ENCODE assay signal across 21 mouse cellular contexts in the genomic region with DNA sequence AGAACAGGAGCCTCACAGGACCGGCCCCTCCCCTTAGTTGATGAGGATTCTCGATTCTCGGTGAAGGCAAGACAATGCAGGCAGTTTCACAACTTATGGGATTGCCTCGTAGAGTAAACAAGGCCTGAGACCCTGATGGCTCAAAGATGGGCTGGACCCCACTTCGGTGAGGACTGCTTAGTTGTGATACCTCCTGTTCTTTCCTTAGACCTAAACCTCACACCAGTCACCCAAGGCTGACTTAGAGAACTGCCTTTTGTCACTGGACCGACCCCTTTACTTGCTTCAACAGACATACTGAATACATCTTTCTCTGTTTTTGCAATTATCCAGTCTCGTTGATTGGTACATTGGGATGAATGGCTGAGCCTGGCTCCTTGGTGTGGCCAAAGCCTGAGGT.
A peak's percentile ranks its signal among the peaks of the same experiment; 100 is the strongest.
DNase-seq lines count a peak whose midpoint lies in the region; ATAC-seq lines count a peak whose summit lies in the region.
"Had no signal": no experiment of that assay in that cellular context is flagged by ENCODE, and none has a peak within 500 bp of the region (broad histone marks: within the 10 kb centered on the region; RNA-seq: fewer than 3 reads in every experiment).

No protein-coding gene starts in this region.

- peak; percentile 16 for DNase-seq in embryo, embryonic 9.5 days (ENCODE audit: extremely low spot score)
- DNase-seq in embryo, embryonic 11 days = no peak
- DNase-seq in hindbrain, embryonic 10.5 days (ENCODE audit: low spot score) = peak; percentile 16
- no peak for DNase-seq in hindbrain, embryonic 11.5 days (ENCODE audit: low spot score)
- DNase-seq in ES-CJ7 (ENCODE audit: low read depth, low spot score) = peak; percentile 27
- DNase-seq in urinary bladder, adult 18-20 months (ENCODE audit: low spot score in 2 of 2) = no peak
- DNase-seq: cerebellum, adult 18-20 months; cerebellum, adult 9-10 months; cerebellum, postnatal 14 days; gastrocnemius, postnatal 10 days; gastrocnemius, postnatal 36 days; heart, postnatal 10 days; heart, postnatal 36 days had no signal

- ATAC-seq in hindbrain, embryonic 11.5 days (ENCODE audit: low FRiP score) = no peak
- ATAC-seq: forebrain, embryonic 15.5 days; intestine, postnatal 0 days; Patski had no signal

- no peaks in the 10 kb centered on the region for H3K36me3 ChIP-seq in hindbrain, embryonic 10.5 days
- H3K36me3 ChIP-seq in hindbrain, embryonic 11.5 days (ENCODE audit: control insufficient read depth, insufficient read depth, low read length) = no peaks in the 10 kb centered on the region
- H3K36me3 ChIP-seq: forebrain, embryonic 15.5 days; G1E; heart, embryonic 12.5 days; heart, embryonic 15.5 days; hindbrain, embryonic 12.5 days; hindbrain, embryonic 15.5 days had no signal

- no peak overlapping the region for H3K4me2 ChIP-seq in hindbrain, embryonic 11.5 days (replicated peaks; ENCODE audit: low read depth, low read length)
- H3K4me2 ChIP-seq: forebrain, embryonic 15.5 days; heart, embryonic 12.5 days; heart, embryonic 15.5 days; hindbrain, embryonic 12.5 days; hindbrain, embryonic 15.5 days had no signal

- H3K4me1 ChIP-seq in hindbrain, embryonic 10.5 days (replicated peaks) = peaks cover 15% of the 10 kb centered on the region
- no peaks in the 10 kb centered on the region for H3K4me1 ChIP-seq in hindbrain, embryonic 11.5 days (replicated peaks; ENCODE audit: control insufficient read depth, insufficient read depth, low read length)
- H3K4me1 ChIP-seq: forebrain, embryonic 15.5 days; heart, embryonic 15.5 days; hindbrain, embryonic 12.5 days; hindbrain, embryonic 15.5 days had no signal

- H3K27me3 ChIP-seq in hindbrain, embryonic 10.5 days (ENCODE audit: insufficient read depth, poor library complexity, severe bottlenecking) = no peaks in the 10 kb centered on the region
- no peaks in the 10 kb centered on the region for H3K27me3 ChIP-seq in hindbrain, embryonic 11.5 days (ENCODE audit: control insufficient read depth, insufficient read depth, low read length)
- H3K27me3 ChIP-seq: forebrain, embryonic 15.5 days; heart, embryonic 12.5 days; heart, embryonic 15.5 days; hindbrain, embryonic 12.5 days; hindbrain, embryonic 15.5 days; Patski had no signal

- WGBS in hindbrain, embryonic 10.5 days = 33% methylated on average over 7 of the region's 7 CpGs
- WGBS in hindbrain, embryonic 11.5 days = 33% methylated on average over 7 of the region's 7 CpGs

- H3K4me3 ChIP-seq in hindbrain, embryonic 10.5 days = no peak overlapping the region
- no peak overlapping the region for H3K4me3 ChIP-seq in hindbrain, embryonic 11.5 days (ENCODE audit: low read depth, low read length)
- H3K4me3 ChIP-seq: forebrain, embryonic 15.5 days; heart, embryonic 12.5 days; heart, embryonic 15.5 days; hindbrain, embryonic 12.5 days; hindbrain, embryonic 15.5 days had no signal

- H3K27ac ChIP-seq in hindbrain, embryonic 10.5 days = peak overlapping the region; percentile 63
- no peak overlapping the region for H3K27ac ChIP-seq in hindbrain, embryonic 11.5 days (ENCODE audit: low read depth, low read length)
- H3K27ac ChIP-seq: forebrain, embryonic 15.5 days; heart, embryonic 15.5 days; hindbrain, embryonic 12.5 days; hindbrain, embryonic 15.5 days had no signal

- H3K9ac ChIP-seq in hindbrain, embryonic 11.5 days (ENCODE audit: low read depth, low read length) = no peak overlapping the region
- H3K9ac ChIP-seq: forebrain, embryonic 15.5 days; heart, embryonic 12.5 days; heart, embryonic 15.5 days; hindbrain, embryonic 12.5 days; hindbrain, embryonic 15.5 days had no signal

- H3K9me3 ChIP-seq in hindbrain, embryonic 10.5 days = no peaks in the 10 kb centered on the region
- H3K9me3 ChIP-seq in hindbrain, embryonic 11.5 days (ENCODE audit: control insufficient read depth, low read length) = no peaks in the 10 kb centered on the region
- H3K9me3 ChIP-seq: forebrain, embryonic 15.5 days; G1E; heart, embryonic 12.5 days; heart, embryonic 15.5 days; hindbrain, embryonic 12.5 days; hindbrain, embryonic 15.5 days had no signal

Comparison
In these comparisons a context has a peak if more than half of its experiments do, and no peak if none do; other contexts are left out.
1. DNase-seq: peak in embryo, embryonic 9.5 days (single experiment), hindbrain, embryonic 10.5 days (single experiment) and ES-CJ7 (single experiment); none in embryo, embryonic 11 days (single experiment), hindbrain, embryonic 11.5 days (single experiment) and urinary bladder, adult 18-20 months (0 of 2).